Mouse (Mus musculus) kidney, postnatal 4 days (tissue): Measurements from ENCODE around the gene Gm16442.
"Not testable (repeated sequence)": the region's sequence is repeated elsewhere in the genome, so short reads cannot be mapped to it uniquely, and the experiment has no call there.

Source experiments
- DNase-seq, 2 experiments: peaks; one replicate each; pipeline ENCODE4 v3.0.0; 2021; ENCODE audit warnings: mixed read lengths in 2 of 2

Gm16442 gene

DNA sequence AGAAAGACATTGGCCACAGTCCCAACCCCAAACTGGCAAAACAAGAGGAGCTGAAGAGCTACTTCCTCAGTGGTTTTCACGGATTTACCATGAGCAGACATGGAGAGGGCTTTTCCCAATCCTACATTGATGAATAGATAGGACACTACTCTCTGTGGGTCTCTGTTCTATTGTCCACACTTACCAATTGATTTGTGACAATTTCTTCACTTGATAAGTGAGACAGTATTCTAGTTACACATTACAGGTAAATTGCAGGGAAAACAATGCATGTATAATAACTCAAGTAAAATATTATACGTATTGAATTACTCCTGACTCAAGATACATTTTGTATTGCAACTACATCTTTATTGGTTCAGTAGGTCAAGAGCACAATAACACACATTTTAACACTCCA is at the start of gene Gm16442:
TSS of gene Gm16442 (minus strand) at position 101 of the 400 bp plus-strand sequence.
- not testable (repeated sequence) for DNase-seq

DNA sequence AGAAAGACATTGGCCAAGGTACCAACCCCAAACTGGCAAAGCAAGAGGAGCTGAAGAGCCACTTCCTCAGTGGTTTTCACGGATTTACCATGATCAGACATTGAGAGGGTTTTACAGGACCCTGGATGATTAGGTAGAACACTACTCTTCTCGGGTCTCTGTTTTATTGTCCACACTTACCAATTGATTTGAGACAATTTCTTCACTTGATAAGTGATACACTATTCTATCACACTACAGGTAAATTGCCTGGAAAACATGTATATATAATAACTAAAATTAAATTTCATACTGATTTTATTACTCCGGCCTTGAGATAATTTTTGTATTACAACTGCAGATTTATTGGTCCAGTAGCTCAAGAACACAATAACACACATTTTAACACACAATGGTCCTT is 45.9 kb upstream of the Gm16442 start, which contains the start of gene Vmn1r94:
TSS of gene Vmn1r94 (minus strand) at position 101 of the 400 bp plus-strand sequence.
- not testable (repeated sequence) for DNase-seq

DNA sequence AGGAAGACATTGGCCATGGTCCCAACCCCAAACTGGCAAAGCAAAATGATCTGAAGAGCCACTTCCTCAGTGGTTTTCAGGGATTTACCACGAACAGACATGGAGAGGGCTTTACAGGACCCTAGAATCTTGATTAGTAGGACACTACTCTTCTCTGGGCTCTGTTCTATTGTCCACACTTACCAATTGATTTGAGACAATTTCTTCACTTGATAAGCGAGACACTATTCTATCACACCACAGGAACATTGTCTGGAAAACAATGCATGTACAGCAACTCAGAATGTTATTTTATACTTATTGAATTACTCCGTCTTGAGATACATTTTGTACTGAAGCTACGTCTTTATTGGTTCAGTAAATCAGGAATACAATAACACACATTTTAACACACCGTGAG is 16.6 kb upstream of the Gm16442 start, which contains the start of gene Vmn1r93:
TSS of gene Vmn1r93 (minus strand) at position 101 of the 400 bp plus-strand sequence.
- not testable (repeated sequence) for DNase-seq

GRCm38 (mm10) chr7:20099380-20099779 is 23.0 kb downstream of the Gm16442 start, which contains the start of gene Vmn1r91:
Gene Vmn1r91, plus strand, starts transcription at chr7:20099680.
- DNase-seq: not testable (repeated sequence)

DNA sequence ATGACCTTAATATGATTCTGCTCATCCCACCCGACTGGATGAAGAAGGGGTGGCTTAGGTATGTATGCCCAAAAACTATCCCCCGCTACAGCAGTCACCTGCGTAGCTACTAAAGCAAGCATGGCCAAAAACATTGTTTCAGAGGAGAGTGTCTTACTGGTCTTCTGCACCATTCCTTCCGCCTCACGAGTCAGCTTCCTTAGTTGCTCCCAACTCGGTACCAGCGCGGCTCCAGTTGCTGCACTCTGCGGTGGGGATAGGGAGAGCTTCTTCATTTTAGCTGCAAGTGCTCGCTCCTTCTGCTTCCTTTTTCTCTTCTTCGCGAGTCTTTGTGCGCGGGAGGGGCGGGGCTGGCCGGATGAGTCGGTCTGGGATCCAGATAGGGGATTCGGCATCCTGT is 44.3 kb downstream of the Gm16442 start:
- DNase-seq: not testable (repeated sequence)
